Mouse (Mus musculus) macrophage (primary cell): ENCODE measurements at regions not wholly inside any gene's neighbourhood (a gene's known extent, or its start where the extent isn't known, plus 50 kb on each side); places are given as distances from the start of the nearest gene placed in this dataset.
"Not testable (repeated sequence)": the region's sequence is repeated elsewhere in the genome, so short reads cannot be mapped to it uniquely, and the experiment has no call there.

Experiments
- H3K27ac ChIP-seq: fragments of 350-480 bp; formaldehyde crosslinking; 2 replicates; pipeline ENCODE4 v1.9.0; 2021
- H3K36me3 ChIP-seq: fragments of 350-480 bp; formaldehyde crosslinking; 2 replicates; pipeline ENCODE4 v1.9.0; 2021; ENCODE audit errors: inconsistent target
- H3K4me3 ChIP-seq: fragments of 350-480 bp; formaldehyde crosslinking; 2 replicates; pipeline ENCODE4 v1.9.0; 2021; ENCODE audit errors: inconsistent target
- H3K79me2 ChIP-seq: fragments of 350-480 bp; formaldehyde crosslinking; 2 replicates; pipeline ENCODE4 v1.9.0; 2021; ENCODE audit errors: inconsistent target
- WGBS: methylation state at CpG from one replicate; pipeline ENCODE4 v1.1.7; 2026; ENCODE audit warnings: inconsistent platforms; ENCODE audit not compliant: missing documents; 5-methylcytosine and 5-hydroxymethylcytosine counted together

- 8% methylated on average over 20 of the region's 20 CpGs for WGBS
Observed at GRCm38 (mm10) chr6:144902267-144902995, 120.7 kb upstream of the Sox5 start.

GRCm38 (mm10) chr6:144901825-144902224, 120.0 kb upstream of the Sox5 start:
- no peaks in the 10 kb centered on the region for H3K36me3 ChIP-seq
- H3K4me3 ChIP-seq, result peak overlapping the region; percentile 3; the same call in 1 of the 2 replicates
- no peaks in the 10 kb centered on the region for H3K79me2 ChIP-seq
- peak overlapping the region; percentile 55 for H3K27ac ChIP-seq
- WGBS, result 15% methylated on average over 9 of the region's 9 CpGs

More at GRCm38 (mm10) chr6:144902267-144902995, 120.7 kb upstream of the Sox5 start:
- Histone ChIP-seq H3K36me3 (no peaks in the 10 kb centered on the region), H3K79me2 (no peaks in the 10 kb centered on the region), H3K4me3 (peak overlapping the region; percentile 3; the same call in 1 of the 2 replicates), H3K27ac (peak overlapping the region; percentile 55)

GRCm38 (mm10) chr6:144900858-144901257, 119.1 kb upstream of the Sox5 start:
- H3K4me3 ChIP-seq, H3K27ac ChIP-seq, H3K36me3 ChIP-seq, H3K79me2 ChIP-seq: not testable (repeated sequence)
- 96% methylated on average over 7 of the region's 7 CpGs for WGBS

GRCm38 (mm10) chr6:144897526-144897925, 115.7 kb upstream of the Sox5 start:
- Histone ChIP-seq H3K27ac (no peak overlapping the region), H3K36me3 (no peaks in the 10 kb centered on the region), H3K4me3 (no peak overlapping the region), H3K79me2 (no peaks in the 10 kb centered on the region)
- WGBS, result 98% methylated on average over 3 of the region's 3 CpGs

GRCm38 (mm10) chr6:144890914-144891313, 109.1 kb upstream of the Sox5 start:
- H3K27ac ChIP-seq, result no peak overlapping the region
- no peak overlapping the region for H3K4me3 ChIP-seq
- no peaks in the 10 kb centered on the region for H3K79me2 ChIP-seq
- 37% methylated on average over 2 of the region's 2 CpGs for WGBS
- no peaks in the 10 kb centered on the region for H3K36me3 ChIP-seq

- H3K79me2 ChIP-seq, result no peaks in the 10 kb centered on the region
- H3K36me3 ChIP-seq, result no peaks in the 10 kb centered on the region
- H3K4me3 ChIP-seq, result no peak overlapping the region
- 62% methylated on average over 8 of the region's 8 CpGs for WGBS
- no peak overlapping the region for H3K27ac ChIP-seq
Observed at GRCm38 (mm10) chr6:144890166-144890565, 108.4 kb upstream of the Sox5 start.

GRCm38 (mm10) chr6:144883117-144883516, 101.3 kb upstream of the Sox5 start:
- 88% methylated on average over 4 of the region's 4 CpGs for WGBS
- Histone ChIP-seq H3K27ac (no peak overlapping the region), H3K4me3 (no peak overlapping the region), H3K36me3 (no peaks in the 10 kb centered on the region), H3K79me2 (no peaks in the 10 kb centered on the region)

- 93% methylated on average over 10 of the region's 10 CpGs for WGBS
- H3K79me2 ChIP-seq, result no peaks in the 10 kb centered on the region
- H3K36me3 ChIP-seq, result no peaks in the 10 kb centered on the region
- no peak overlapping the region for H3K4me3 ChIP-seq
- H3K27ac ChIP-seq, result no peak overlapping the region
Observed at GRCm38 (mm10) chr6:144880098-144880497, 98.3 kb upstream of the Sox5 start.

GRCm38 (mm10) chr6:144876758-144877157, 95.0 kb upstream of the Sox5 start:
- no peaks in the 10 kb centered on the region for H3K79me2 ChIP-seq
- H3K36me3 ChIP-seq, result no peaks in the 10 kb centered on the region
- no peak overlapping the region for H3K27ac ChIP-seq
- H3K4me3 ChIP-seq, result no peak overlapping the region
- 84% methylated on average over 12 of the region's 12 CpGs for WGBS

- H3K36me3 ChIP-seq, result no peaks in the 10 kb centered on the region
- H3K4me3 ChIP-seq, result no peak overlapping the region
- H3K27ac ChIP-seq, result no peak overlapping the region
- H3K79me2 ChIP-seq, result no peaks in the 10 kb centered on the region
- WGBS, result 57% methylated on average over 9 of the region's 9 CpGs
Observed at GRCm38 (mm10) chr6:144875862-144876261, 94.1 kb upstream of the Sox5 start.

GRCm38 (mm10) chr6:144874251-144874650, 92.5 kb upstream of the Sox5 start:
- no peaks in the 10 kb centered on the region for H3K79me2 ChIP-seq
- 97% methylated on average over 3 of the region's 5 CpGs for WGBS
- H3K4me3 ChIP-seq, result no peak overlapping the region

GRCm38 (mm10) chr6:144870949-144871348, 89.2 kb upstream of the Sox5 start:
- WGBS, result 96% methylated on average over 8 of the region's 8 CpGs
- no peaks in the 10 kb centered on the region for H3K36me3 ChIP-seq
- no peaks in the 10 kb centered on the region for H3K79me2 ChIP-seq
- H3K4me3 ChIP-seq, result no peak overlapping the region
- H3K27ac ChIP-seq, result no peak overlapping the region

More at GRCm38 (mm10) chr6:144874251-144874650, 92.5 kb upstream of the Sox5 start:
- no peak overlapping the region for H3K27ac ChIP-seq
- H3K36me3 ChIP-seq, result no peaks in the 10 kb centered on the region

GRCm38 (mm10) chr6:144867333-144867732, 85.6 kb upstream of the Sox5 start:
- H3K27ac ChIP-seq, result no peak overlapping the region
- WGBS, result 90% methylated on average over 9 of the region's 9 CpGs
- H3K36me3 ChIP-seq, result no peaks in the 10 kb centered on the region
- no peaks in the 10 kb centered on the region for H3K79me2 ChIP-seq
- no peak overlapping the region for H3K4me3 ChIP-seq

- WGBS, result 92% methylated on average over 6 of the region's 6 CpGs
- H3K79me2 ChIP-seq, result no peaks in the 10 kb centered on the region
- H3K27ac ChIP-seq, result no peak overlapping the region
- H3K36me3 ChIP-seq, result no peaks in the 10 kb centered on the region
- no peak overlapping the region for H3K4me3 ChIP-seq
Observed at GRCm38 (mm10) chr6:144864026-144864425, 82.2 kb upstream of the Sox5 start.

GRCm38 (mm10) chr6:144863430-144863994, 81.7 kb upstream of the Sox5 start:
- 69% methylated on average over 3 of the region's 3 CpGs for WGBS
- Histone ChIP-seq H3K79me2 (no peaks in the 10 kb centered on the region), H3K27ac (no peak overlapping the region), H3K4me3 (no peak overlapping the region), H3K36me3 (no peaks in the 10 kb centered on the region)
